Mouse (Mus musculus): ENCODE measurements around the gene Bloc1s4. TPM values are rescaled to one million over a fixed set of nuclear protein-coding genes. Genes with fewer than 3 reads are reported as not detected.

The Bloc1s4 gene
- total RNA-seq, 2 experiments from 2014 or later = 17.5 to 19.6 TPM

DNA sequence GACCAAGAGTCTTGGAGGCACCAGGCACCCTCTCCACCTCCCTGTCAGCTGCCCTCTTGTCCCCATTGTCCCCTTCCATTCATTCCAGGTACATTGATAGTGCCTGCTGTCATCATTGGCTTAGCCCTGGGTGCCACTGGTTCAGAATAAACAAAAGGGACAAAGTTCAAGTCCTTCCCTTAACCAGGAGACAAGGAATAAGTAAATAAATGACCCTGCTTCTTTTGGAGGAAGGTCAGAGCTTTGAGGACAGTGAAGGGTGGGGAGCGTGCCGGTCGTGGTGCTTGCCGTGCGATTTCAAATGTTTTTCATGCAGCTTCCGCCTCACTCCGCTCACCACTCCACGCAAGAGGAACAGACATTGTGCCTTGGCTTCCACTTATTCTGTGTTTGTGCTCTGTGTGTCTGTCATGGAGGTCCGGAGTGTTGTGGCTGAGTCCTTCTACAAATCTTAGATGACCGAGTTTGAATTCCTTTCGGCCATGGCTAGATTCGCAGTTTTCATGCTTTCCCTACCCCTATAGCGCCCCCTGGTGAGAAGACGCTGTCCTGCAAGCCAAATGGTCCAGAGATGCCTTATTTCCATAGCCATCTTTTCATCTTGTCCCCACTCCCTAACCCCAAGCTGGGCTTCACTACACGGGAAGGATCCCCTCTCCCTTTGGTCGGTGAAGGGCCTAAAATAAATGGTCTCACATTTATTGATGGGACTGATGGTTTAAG is 6.2 kb downstream of the Bloc1s4 start:
- DNase-seq (ENCODE audit: low spot score in 2 of 2) = peak; percentile 83 to 90

- DNase-seq (ENCODE audit: low spot score in 2 of 2) = peak; percentile 32 to 41
Observed at GRCm38 (mm10) chr5:36739829-36740228, 8.6 kb downstream of the Bloc1s4 start.

- DNase-seq (ENCODE audit: low spot score in 2 of 2) = peak; percentile 44 to 53
Observed at GRCm38 (mm10) chr5:36738799-36739615, 9.4 kb downstream of the Bloc1s4 start.

- DNase-seq (ENCODE audit: low spot score in 2 of 2) = no peak
Observed at GRCm38 (mm10) chr5:36737765-36738164, 10.7 kb downstream of the Bloc1s4 start.

- DNase-seq (ENCODE audit: low spot score in 2 of 2) = no peak
Observed at GRCm38 (mm10) chr5:36736009-36736408, 12.4 kb downstream of the Bloc1s4 start.

GRCm38 (mm10) chr5:36735106-36735505 is 13.3 kb downstream of the Bloc1s4 start:
- DNase-seq (ENCODE audit: low spot score in 2 of 2) = no peak

DNA sequence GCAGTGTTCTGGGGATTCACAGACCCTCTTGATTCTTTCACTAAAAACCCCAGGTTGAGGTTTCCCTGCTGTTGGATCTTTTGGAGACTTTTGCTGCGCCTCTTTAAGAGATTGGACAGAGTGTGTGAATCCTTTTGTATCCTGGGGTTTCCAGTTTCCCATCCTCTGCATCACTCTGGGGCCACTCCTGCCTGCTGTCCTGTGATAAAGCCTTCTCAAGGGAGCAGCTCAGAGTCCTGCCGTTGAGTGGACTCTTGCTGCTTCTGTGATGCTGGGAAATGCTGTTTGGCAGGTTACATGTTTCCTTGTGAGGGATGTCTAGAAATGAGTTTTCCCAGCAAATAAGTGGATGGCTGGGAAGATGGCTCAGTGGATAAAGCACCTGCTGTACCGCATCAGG is 15.0 kb downstream of the Bloc1s4 start:
- no peak for DNase-seq (ENCODE audit: low spot score in 2 of 2)

DNA sequence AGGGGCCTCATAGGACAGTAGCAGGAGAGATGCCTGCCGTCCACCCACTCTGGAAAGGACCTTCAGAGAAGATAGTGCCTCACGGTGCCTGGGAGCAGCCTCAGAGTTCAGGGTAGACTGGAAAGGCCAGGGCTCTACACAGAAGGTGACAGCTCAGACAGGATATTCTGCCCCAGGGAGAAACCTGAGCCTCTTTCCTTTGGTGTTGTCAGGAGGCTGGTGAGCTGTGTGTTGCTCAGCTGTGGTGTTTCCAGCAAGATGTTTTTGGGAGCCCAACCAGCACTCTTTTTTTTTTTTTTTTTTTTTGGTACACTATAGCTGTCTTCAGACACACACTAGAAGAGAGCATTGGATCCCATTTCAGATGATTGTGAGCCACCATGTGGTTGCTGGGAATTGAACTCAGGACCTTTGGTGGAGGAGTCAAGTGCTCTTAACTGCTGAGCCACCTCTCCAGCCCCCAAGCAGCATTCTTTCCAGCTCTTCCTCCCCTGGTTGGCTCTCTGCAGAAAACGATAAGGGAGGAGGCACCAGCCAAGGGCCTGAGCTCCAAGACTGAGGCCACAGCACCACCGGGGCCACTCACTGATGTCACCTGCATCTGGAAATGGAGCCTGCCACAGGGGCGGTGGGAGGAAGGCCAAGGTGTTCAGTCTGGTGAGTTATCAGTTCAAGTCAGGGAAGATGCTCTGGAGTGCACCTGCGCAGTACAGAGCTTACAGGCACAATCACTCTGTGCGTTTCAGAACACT is 16.4 kb downstream of the Bloc1s4 start:
- DNase-seq (ENCODE audit: low spot score in 2 of 2) = no peak

DNA sequence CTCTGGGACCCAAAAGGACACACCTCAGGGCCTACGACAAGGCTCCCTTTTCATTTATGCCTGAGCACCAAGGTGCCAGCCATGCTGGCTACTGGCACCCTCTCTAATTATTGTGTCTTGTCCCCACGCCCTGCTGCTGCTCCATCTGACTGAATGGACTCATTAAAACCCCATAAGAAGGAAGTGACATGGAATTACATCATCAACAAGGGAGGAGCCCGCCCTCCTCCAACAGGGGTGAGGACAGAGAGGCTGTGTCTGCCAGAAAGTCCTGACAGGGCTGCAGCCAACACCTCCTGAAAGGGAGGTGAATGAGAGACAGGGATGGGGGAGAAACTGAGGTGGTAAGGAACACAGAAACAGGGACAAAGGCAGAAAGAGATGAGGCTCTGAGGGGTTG is 17.8 kb downstream of the Bloc1s4 start:
- no peak for DNase-seq (ENCODE audit: low spot score in 2 of 2)

- DNase-seq (ENCODE audit: low spot score in 2 of 2) = no peak
Observed at GRCm38 (mm10) chr5:36729923-36730322, 18.5 kb downstream of the Bloc1s4 start.

- DNase-seq (ENCODE audit: low spot score in 2 of 2) = no peak
Observed at GRCm38 (mm10) chr5:36729086-36729473, 19.4 kb downstream of the Bloc1s4 start.

GRCm38 (mm10) chr5:36728403-36729085 is 19.9 kb downstream of the Bloc1s4 start:
- no peak for DNase-seq (ENCODE audit: low spot score in 2 of 2)

DNA sequence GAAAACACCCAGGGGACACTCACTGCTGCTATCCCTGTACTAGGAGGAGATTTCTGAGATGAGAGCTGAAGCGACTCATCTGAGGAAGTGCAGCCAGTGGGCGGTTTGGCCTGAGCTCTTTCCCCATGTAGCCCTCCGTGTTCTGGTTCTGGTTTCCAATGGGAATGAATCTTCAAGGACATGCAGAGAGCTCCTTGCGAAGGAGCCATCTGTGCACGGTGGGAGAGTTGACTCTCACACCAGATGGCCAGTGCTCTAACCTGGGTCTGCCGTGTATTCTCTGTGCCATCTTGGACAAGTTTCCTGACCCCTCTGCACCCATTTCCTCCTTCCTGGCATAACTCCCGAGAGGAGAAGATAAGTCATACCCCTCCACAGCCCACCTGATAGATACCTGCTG is 20.7 kb downstream of the Bloc1s4 start:
- no peak for DNase-seq (ENCODE audit: low spot score in 2 of 2)

GRCm38 (mm10) chr5:36727136-36727535 is 21.3 kb downstream of the Bloc1s4 start:
- no peak for DNase-seq (ENCODE audit: low spot score in 2 of 2)

DNA sequence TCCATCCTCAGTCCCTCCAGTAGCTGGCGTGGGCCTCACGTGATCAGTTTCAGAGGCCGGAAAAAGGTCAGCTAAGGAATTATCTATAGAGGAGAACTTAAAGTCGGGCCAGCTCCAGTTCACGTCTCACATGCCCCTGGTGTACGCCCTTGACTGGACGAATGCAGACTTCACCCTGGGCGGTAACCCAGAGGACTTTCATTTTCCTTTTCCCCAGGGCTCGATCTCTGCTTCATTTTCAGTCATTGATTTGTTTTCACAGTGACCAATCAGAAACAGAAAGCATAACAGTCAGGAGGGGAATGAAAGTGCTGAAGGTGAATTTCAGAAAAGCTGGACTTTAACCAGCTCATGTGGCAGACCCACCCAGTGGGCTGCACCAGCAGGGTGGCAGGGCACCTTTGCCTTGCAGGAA is 22.1 kb downstream of the Bloc1s4 start:
- DNase-seq (ENCODE audit: low spot score in 2 of 2) = no peak

DNA sequence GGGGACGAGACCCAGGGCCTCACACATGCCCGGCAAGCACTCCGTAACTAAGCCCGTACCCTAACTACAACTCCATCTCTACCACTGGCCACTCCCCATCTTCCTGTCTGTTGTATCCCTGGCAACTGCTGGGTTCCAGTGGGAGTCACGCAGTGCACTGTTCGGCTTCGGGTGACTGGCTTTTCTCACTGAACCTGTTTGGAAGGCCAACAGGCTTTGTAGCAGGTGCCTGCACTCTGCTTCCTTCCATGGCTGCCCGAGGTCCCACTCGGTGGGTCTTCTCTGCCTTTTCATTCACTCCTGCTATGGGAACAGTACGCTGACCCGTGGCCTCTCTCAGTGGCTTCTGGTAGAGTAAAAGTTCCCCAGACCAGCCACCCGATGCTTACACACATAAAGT is 22.6 kb downstream of the Bloc1s4 start:
- DNase-seq (ENCODE audit: low spot score in 2 of 2) = no peak

GRCm38 (mm10) chr5:36724274-36724673 is 24.2 kb downstream of the Bloc1s4 start:
- no peak for DNase-seq (ENCODE audit: low spot score in 2 of 2)

- DNase-seq (ENCODE audit: low spot score in 2 of 2) = no peak
Observed at GRCm38 (mm10) chr5:36723356-36723755, 25.1 kb downstream of the Bloc1s4 start.

- DNase-seq (ENCODE audit: low spot score in 2 of 2) = no peak
Observed at GRCm38 (mm10) chr5:36722415-36722856, 26.0 kb downstream of the Bloc1s4 start.

DNA sequence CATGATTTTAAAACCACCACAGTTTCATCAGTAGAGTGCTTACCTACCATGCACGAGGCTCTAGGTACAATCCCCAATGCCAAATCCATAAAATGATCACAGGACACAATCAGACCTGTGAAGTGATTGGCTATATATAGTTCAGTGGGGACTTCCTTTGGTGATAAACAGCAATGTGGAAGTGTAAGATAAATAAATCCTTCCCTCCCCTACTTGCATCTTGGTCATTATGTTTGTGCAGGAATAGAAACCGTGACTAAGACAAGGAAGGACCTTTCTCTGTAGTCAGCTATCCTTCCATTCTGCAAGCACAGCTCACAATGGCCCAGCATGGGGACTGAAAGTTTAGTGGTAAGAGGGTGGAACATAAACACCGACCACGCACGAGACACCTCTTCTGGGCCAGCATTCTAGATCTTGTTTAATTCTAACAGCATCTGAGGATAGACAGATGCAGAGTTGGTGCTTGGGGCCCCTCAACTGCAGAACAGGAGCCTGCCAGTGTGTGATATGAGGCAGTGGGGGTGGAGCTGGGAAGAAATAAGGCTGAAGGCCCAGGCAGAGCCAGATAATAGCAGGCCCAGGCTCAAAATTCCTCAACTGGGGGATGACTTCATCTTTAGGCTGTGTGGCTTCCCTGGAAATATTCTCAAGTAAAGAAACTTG is 27.6 kb downstream of the Bloc1s4 start:
- no peak for DNase-seq (ENCODE audit: low spot score in 2 of 2)

DNA sequence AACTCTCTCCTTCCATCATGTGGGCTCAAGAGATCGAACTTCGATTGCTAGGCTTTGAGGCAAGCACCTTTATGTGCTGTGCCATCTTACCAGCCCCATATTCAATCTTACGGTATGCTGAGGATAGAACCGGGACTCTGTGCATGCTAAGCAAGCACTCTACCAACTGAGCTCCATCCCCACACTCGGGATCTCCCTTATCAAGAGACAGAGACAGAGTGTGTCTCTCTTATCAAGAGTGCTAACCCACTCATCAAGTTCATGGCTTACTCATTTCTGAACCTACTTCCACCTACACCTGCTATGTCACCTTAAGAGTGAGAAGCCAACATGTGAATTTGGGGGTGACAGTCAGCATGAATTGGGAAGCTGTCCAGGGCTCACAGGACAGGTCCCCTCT is 28.2 kb downstream of the Bloc1s4 start:
- DNase-seq (ENCODE audit: low spot score in 2 of 2) = no peak

Data from left cerebral cortex, adult 18-20 months (tissue).